Mouse (Mus musculus) stomach, adult 2 months (tissue): Measurements from ENCODE around the gene Slc4a10. TPM values are rescaled to one million over a fixed set of nuclear protein-coding genes. Genes with fewer than 3 reads are reported as not detected.

Experiments used
- polyA plus RNA-seq: library from polyadenylated mRNA; depleted of rRNA; stranded (reverse); fragments of >200 nt; gene quantifications from 2 replicates; pipeline ENCODE4 v1.2.3, GENCODE M21; 2012; rRNA removed

The Slc4a10 gene
- not detected in 2 replicates for polyA plus RNA-seq

DNA sequence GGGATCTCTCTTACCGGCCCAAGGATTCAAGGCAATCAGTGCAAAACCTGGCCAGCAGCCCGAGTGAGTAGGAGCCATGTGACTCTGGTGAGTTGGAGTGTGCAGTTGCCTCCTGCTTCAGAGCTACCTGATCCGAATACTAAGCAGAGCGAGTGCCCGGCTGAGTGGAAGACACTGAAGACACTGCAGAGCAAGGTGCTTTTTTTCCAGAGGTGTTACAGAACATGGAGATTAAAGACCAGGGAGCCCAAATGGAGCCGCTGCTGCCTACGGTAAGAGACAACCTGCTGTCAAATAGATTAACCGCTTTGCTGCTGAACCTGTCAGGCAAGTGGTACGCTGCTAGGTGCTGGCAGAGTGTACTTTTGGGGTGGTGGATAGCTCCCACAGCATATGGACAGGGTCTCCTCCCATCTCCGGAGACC lies at the start of gene Slc4a10:
Slc4a10 (plus strand) TSS at position 42 of the 425 bp plus-strand sequence.

Other genes starting within 250 kb of the Slc4a10 start
- not detected in 2 replicates for gene Tbr1, start 243.5 kb upstream of the Slc4a10 start, polyA plus RNA-seq